ENCODE assay signal across 8 mouse cellular contexts in the genomic region with DNA sequence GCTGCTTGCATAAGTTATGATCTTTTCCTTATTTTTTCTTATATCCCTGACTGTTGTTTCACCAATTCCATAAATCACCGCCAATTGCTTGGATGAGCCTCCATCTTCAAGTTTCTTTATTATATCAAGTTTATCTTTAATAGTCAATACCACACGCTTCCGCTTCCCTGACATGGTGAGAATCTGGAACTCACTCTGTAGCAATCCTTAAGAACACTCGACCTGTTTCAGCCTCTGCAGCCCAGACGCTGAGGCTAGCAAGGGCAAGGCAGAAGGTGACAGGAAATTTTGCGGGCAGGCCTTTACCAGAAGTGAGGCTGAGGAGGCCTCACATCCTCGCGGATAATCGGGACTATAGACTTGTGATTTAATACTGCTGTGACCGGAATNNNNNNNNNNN. TPM values are rescaled to one million over a fixed set of nuclear protein-coding genes. Genes with fewer than 3 reads are reported as not detected.
A peak's percentile ranks its signal among the peaks of the same experiment; 100 is the strongest.
DNase-seq lines count a peak whose midpoint lies in the region; ATAC-seq and TF ChIP-seq lines count a peak whose summit lies in the region.

Gene Jrkl, minus strand, starts transcription at position 349 of the 400 bp plus-strand sequence.

- H3K27ac ChIP-seq in ES-E14 (ENCODE audit: insufficient read depth, low read depth, low read length, poor library complexity, severe bottlenecking) = peak within 1 kb of the TSS; percentile 63
- H3K27ac ChIP-seq in forebrain, embryonic 14.5 days (ENCODE audit: low read depth, low read length) = no peak within 1 kb of the TSS
- H3K27ac ChIP-seq in hindbrain, embryonic 10.5 days = peak within 1 kb of the TSS; percentile 85

- no peak for DNase-seq in ES-E14 (ENCODE audit: low read depth, low spot score)
- DNase-seq in forebrain, embryonic 14.5 days (ENCODE audit: low spot score) = peak; percentile 42
- peak; percentile 16 for DNase-seq in hindbrain, embryonic 10.5 days (ENCODE audit: low spot score)
- DNase-seq in layer of hippocampus, postnatal 10 days (ENCODE audit: low spot score in 2 of 2) = peak; percentile 28 to 39
- peak; percentile 41 for DNase-seq in lung, postnatal 10 days
- DNase-seq in ovary, adult 18-20 months (ENCODE audit: low spot score) = peak; percentile 1
- DNase-seq in thymus, postnatal 10 days (ENCODE audit: low spot score in 2 of 2) = peak; percentile 24 to 46

- peak within 1 kb of the TSS; percentile 52 for H3K4me2 ChIP-seq in forebrain, embryonic 14.5 days (ENCODE audit: low read length)

- ATAC-seq in cerebellum, adult (ENCODE audit: insufficient number of reproducible peaks, low FRiP score, low TSS enrichment) = peak; percentile 60; the same call in 1 of the 2 replicates
- no peak for ATAC-seq in forebrain, embryonic 14.5 days

- H3K9me3 ChIP-seq in ES-E14 (ENCODE audit: control insufficient read depth, insufficient read depth, low read depth, low read length) = no peaks in the 10 kb centered on the region
- H3K9me3 ChIP-seq in forebrain, embryonic 14.5 days (replicated peaks; ENCODE audit: control insufficient read depth, low read length) = no peaks in the 10 kb centered on the region
- H3K9me3 ChIP-seq in hindbrain, embryonic 10.5 days = no peaks in the 10 kb centered on the region

- in situ Hi-C loops in ES-E14 (cut with MboI; ENCODE audit: low sequenced_read_pairs in 2 of 2, unreplicated experiment in 2 of 2) = no loop called here

- WGBS in forebrain, embryonic 14.5 days = 6% methylated on average over 10 of the region's 10 CpGs
- WGBS in hindbrain, embryonic 10.5 days = 9% methylated on average over 10 of the region's 10 CpGs

- peak within 1 kb of the TSS; percentile 74 to 75 for H3K4me3 ChIP-seq in ES-E14 (ENCODE audit: insufficient read depth in 1 of 2, low read depth in 1 of 2, low read length in 2 of 2, poor library complexity in 1 of 2, severe bottlenecking in 1 of 2)
- H3K4me3 ChIP-seq in forebrain, embryonic 14.5 days (ENCODE audit: low read depth, low read length) = peak within 1 kb of the TSS; percentile 56
- peak within 1 kb of the TSS; percentile 65 for H3K4me3 ChIP-seq in hindbrain, embryonic 10.5 days

- no peaks in the 10 kb centered on the region for H3K36me3 ChIP-seq in ES-E14 (ENCODE audit: control insufficient read depth, insufficient read depth, low read length, poor library complexity, severe bottlenecking)
- H3K36me3 ChIP-seq in forebrain, embryonic 14.5 days (ENCODE audit: control insufficient read depth, insufficient read depth, low read length) = no peaks in the 10 kb centered on the region
- no peaks in the 10 kb centered on the region for H3K36me3 ChIP-seq in hindbrain, embryonic 10.5 days

- H3K27me3 ChIP-seq in forebrain, embryonic 14.5 days (replicated peaks; ENCODE audit: control insufficient read depth, insufficient read depth, low read length) = no peaks in the 10 kb centered on the region
- no peaks in the 10 kb centered on the region for H3K27me3 ChIP-seq in hindbrain, embryonic 10.5 days (ENCODE audit: insufficient read depth, poor library complexity, severe bottlenecking)

- H3K4me1 ChIP-seq in ES-E14 (ENCODE audit: control insufficient read depth in 2 of 2, insufficient read depth in 2 of 2, low read length in 2 of 2, poor library complexity in 1 of 2) = peaks cover 0 to 6% of the 10 kb centered on the region in 2 experiments; a peak in 1 of 4 replicates
- H3K4me1 ChIP-seq in forebrain, embryonic 14.5 days (ENCODE audit: control insufficient read depth, insufficient read depth, low read length) = peaks cover 16% of the 10 kb centered on the region
- peaks cover 28% of the 10 kb centered on the region for H3K4me1 ChIP-seq in hindbrain, embryonic 10.5 days (replicated peaks)

- H3K9ac ChIP-seq in ES-E14 (ENCODE audit: insufficient read depth, low read depth, low read length, poor library complexity, severe bottlenecking) = peak within 1 kb of the TSS; percentile 87
- H3K9ac ChIP-seq in forebrain, embryonic 14.5 days (ENCODE audit: low read length) = peak within 1 kb of the TSS; percentile 66

TF ChIP-seq in ES-E14, 5 proteins besides CTCF, POLR2A, EP300 and RAD21:
- TF ChIP-seq ZC3H11A (IDR thresholded peaks at IDR 0.05; ENCODE audit: borderline replicate concordance, low read depth, low read length) = no peak
- TF ChIP-seq MAFK (IDR thresholded peaks at IDR 0.05; ENCODE audit: insufficient read depth, low read depth, low read length) = no peak
- TF ChIP-seq CHD2 (IDR thresholded peaks at IDR 0.05; ENCODE audit: low read depth, low read length) = no peak
- no peak for TF ChIP-seq HCFC1 (IDR thresholded peaks at IDR 0.05; ENCODE audit: borderline replicate concordance, insufficient read depth, low read length)
- TF ChIP-seq ZNF384 (IDR thresholded peaks at IDR 0.05; ENCODE audit: low read depth, low read length) = no peak

RNA-seq across cellular contexts. Expression of gene Jrkl, which starts in this region (rescaled TPM):
- 2.3 and 2.8 TPM in 2 replicates for total RNA-seq in ES-E14 (2012; rRNA removed)
- 9.0 and 11.0 TPM in 2 replicates for polyA plus RNA-seq in forebrain, embryonic 14.5 days (2014; fragmentation: Nextera tagmentation; extraction: Ambion mirVana)
- 6.5 and 7.1 TPM in 2 replicates for polyA plus RNA-seq in hindbrain, embryonic 10.5 days (2016; fragmentation: Nextera tagmentation; extraction: Ambion mirVana)
- 10 to 100 TPM; 11.0 to 11.8 TPM for total RNA-seq in layer of hippocampus, postnatal 10 days (2021)
